Mouse (Mus musculus): ENCODE data around the gene Srr. TPM values are rescaled to one million over a fixed set of nuclear protein-coding genes. Genes with fewer than 3 reads are reported as not detected.

The Srr gene
- polyA plus RNA-seq, 1 experiment = 1.3 TPM

- TF ChIP-seq FLI1 (IDR thresholded peaks at IDR 0.05; ENCODE audit: low read length) = no peak
- no peak for TF ChIP-seq GATA1 (IDR thresholded peaks at IDR 0.05; ENCODE audit: borderline replicate concordance, low read length)
- H3K4me1 ChIP-seq = peaks cover 8% of the 10 kb centered on the region
- H3K27me3 ChIP-seq (replicated peaks) = no peaks in the 10 kb centered on the region
- H3K36me3 ChIP-seq (replicated peaks; ENCODE audit: low read length) = peaks cover 64% of the 10 kb centered on the region
- no peaks in the 10 kb centered on the region for H3K9me3 ChIP-seq
- no peak overlapping the region for H3K4me3 ChIP-seq (replicated peaks)
These were observed 15.8 kb downstream of the Srr start for GRCm38 (mm10) chr11:74909978-74910377.

- no peaks in the 10 kb centered on the region for H3K27me3 ChIP-seq (replicated peaks)
- peaks cover 8% of the 10 kb centered on the region for H3K4me1 ChIP-seq
- H3K4me3 ChIP-seq (replicated peaks) = no peak overlapping the region
- peaks cover 76% of the 10 kb centered on the region for H3K36me3 ChIP-seq (replicated peaks; ENCODE audit: low read length)
- TF ChIP-seq GATA1 (IDR thresholded peaks at IDR 0.05; ENCODE audit: borderline replicate concordance, low read length) (no peak), FLI1 (IDR thresholded peaks at IDR 0.05; ENCODE audit: low read length) (no peak)
- H3K9me3 ChIP-seq = no peaks in the 10 kb centered on the region
These were observed 16.9 kb downstream of the Srr start for GRCm38 (mm10) chr11:74908618-74909399.

GRCm38 (mm10) chr11:74907850-74908249, 17.9 kb downstream of the Srr start:
- H3K4me3 ChIP-seq (replicated peaks) = no peak overlapping the region
- H3K27me3 ChIP-seq (replicated peaks) = no peaks in the 10 kb centered on the region
- no peaks in the 10 kb centered on the region for H3K9me3 ChIP-seq
- no peak for TF ChIP-seq FLI1 (IDR thresholded peaks at IDR 0.05; ENCODE audit: low read length)
- no peak for TF ChIP-seq GATA1 (IDR thresholded peaks at IDR 0.05; ENCODE audit: borderline replicate concordance, low read length)
- peaks cover 85% of the 10 kb centered on the region for H3K36me3 ChIP-seq (replicated peaks; ENCODE audit: low read length)
- H3K4me1 ChIP-seq = peaks cover 8% of the 10 kb centered on the region

DNA sequence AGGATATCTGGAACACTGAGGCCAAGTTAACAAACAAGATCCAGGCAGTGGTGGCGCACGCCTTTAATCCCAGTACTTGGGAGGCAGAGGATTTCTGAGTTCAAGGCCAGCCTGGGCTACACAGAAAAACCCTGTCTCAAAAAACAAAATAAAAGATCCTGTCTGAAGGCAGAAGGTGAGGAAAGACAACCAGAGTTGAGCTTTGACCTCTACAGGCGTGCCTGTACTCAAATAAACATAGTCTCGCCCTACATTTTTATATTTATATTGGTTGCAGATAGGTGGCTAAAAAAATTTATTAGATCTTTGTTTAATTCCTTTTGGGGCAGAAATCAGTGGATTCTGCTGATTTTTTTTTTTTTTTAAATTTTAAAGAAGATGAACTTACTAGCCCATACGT, 23.3 kb downstream of the Srr start:
- Histone ChIP-seq H3K27me3 (replicated peaks) (no peaks in the 10 kb centered on the region), H3K4me3 (replicated peaks) (no peak overlapping the region), H3K9me3 (no peaks in the 10 kb centered on the region), H3K36me3 (replicated peaks; ENCODE audit: low read length) (peaks cover 81% of the 10 kb centered on the region), H3K4me1 (peaks cover 38% of the 10 kb centered on the region)
- TF ChIP-seq GATA1 (IDR thresholded peaks at IDR 0.05; ENCODE audit: borderline replicate concordance, low read length) = no peak
- TF ChIP-seq FLI1 (IDR thresholded peaks at IDR 0.05; ENCODE audit: low read length) = no peak

GRCm38 (mm10) chr11:74901555-74901954, 24.2 kb downstream of the Srr start:
- Histone ChIP-seq H3K36me3 (replicated peaks; ENCODE audit: low read length) (peaks cover 72% of the 10 kb centered on the region), H3K9me3 (no peaks in the 10 kb centered on the region), H3K4me1 (peaks cover 44% of the 10 kb centered on the region), H3K4me3 (replicated peaks) (no peak overlapping the region), H3K27me3 (replicated peaks) (no peaks in the 10 kb centered on the region)
- no peak for TF ChIP-seq GATA1 (IDR thresholded peaks at IDR 0.05; ENCODE audit: borderline replicate concordance, low read length)
- TF ChIP-seq FLI1 (IDR thresholded peaks at IDR 0.05; ENCODE audit: low read length) = no peak

- H3K4me3 ChIP-seq (replicated peaks) = peak overlapping the region; percentile 99
- no peaks in the 10 kb centered on the region for H3K9me3 ChIP-seq
- TF ChIP-seq FLI1 (IDR thresholded peaks at IDR 0.05; ENCODE audit: low read length) (no peak), GATA1 (IDR thresholded peaks at IDR 0.05; ENCODE audit: borderline replicate concordance, low read length) (no peak)
- H3K36me3 ChIP-seq (replicated peaks; ENCODE audit: low read length) = peaks cover 41% of the 10 kb centered on the region
- H3K27me3 ChIP-seq (replicated peaks) = no peaks in the 10 kb centered on the region
- H3K4me1 ChIP-seq = peaks cover 61% of the 10 kb centered on the region
These were observed 27.3 kb downstream of the Srr start for GRCm38 (mm10) chr11:74898517-74898827.

- Histone ChIP-seq H3K36me3 (replicated peaks; ENCODE audit: low read length) (peaks cover 35% of the 10 kb centered on the region), H3K4me1 (peaks cover 61% of the 10 kb centered on the region), H3K27me3 (replicated peaks) (no peaks in the 10 kb centered on the region), H3K4me3 (replicated peaks) (peak within 1 kb of the TSS; percentile 99), H3K9me3 (no peaks in the 10 kb centered on the region)
- TF ChIP-seq GATA1 (IDR thresholded peaks at IDR 0.05; ENCODE audit: borderline replicate concordance, low read length) (no peak), FLI1 (IDR thresholded peaks at IDR 0.05; ENCODE audit: low read length) (peak; percentile 66; the same call in 1 of the 2 replicates)
These were observed 27.9 kb downstream of the Srr start, which contains the start of gene Tsr1 for GRCm38 (mm10) chr11:74897678-74898516. Tsr1 (plus strand) TSS chr11:74898071.

DNA sequence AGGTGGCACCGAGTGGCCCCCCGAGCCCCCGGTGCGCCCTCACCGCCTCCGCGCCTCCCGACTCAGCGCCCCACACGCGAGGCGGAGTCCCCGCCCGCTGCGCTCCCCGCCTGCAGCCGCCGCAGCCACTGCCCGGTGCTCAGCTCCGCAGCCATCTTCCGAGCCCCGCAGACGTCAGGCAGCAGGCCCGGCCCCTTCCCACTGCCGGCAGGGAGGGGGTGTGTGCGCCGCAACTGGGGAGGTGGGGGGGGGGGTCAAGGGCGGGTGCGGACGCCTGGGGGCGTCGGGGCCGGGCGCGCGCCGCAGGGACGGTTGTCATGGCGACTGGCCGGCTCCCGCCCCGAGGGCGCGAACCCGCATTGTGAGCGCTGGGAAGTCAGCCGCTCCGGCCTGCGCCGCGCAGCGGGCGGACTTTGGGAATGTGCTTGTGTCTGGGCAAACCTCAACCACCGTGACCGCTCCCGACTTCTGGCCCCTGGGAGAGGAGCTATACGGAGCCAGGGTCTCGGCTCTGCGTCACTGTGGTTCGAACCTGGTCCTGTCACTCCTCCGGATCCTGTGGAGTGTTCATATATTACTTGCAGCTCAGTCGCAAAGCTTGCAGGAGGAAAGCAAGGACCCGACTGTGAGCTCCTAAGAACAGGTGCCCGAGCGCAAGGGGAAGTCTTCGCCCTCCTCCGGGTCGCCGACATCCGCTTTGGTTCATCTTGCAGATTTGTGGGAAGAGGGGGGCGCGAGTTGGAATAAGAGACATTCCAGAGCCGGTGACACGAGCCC, 28.7 kb downstream of the Srr start, which contains the start of gene Sgsm2:
Gene Sgsm2, minus strand, starts transcription at position 160 of the 777 bp plus-strand sequence.
- H3K4me1 ChIP-seq = peaks cover 61% of the 10 kb centered on the region
- no peak for TF ChIP-seq GATA1 (IDR thresholded peaks at IDR 0.05; ENCODE audit: borderline replicate concordance, low read length)
- TF ChIP-seq FLI1 (IDR thresholded peaks at IDR 0.05; ENCODE audit: low read length) = no peak

More for the DNA sequence above, 28.7 kb downstream of the Srr start, which contains the start of gene Sgsm2:
- Histone ChIP-seq H3K4me3 (replicated peaks) (peak within 1 kb of the TSS; percentile 99), H3K9me3 (no peaks in the 10 kb centered on the region), H3K36me3 (replicated peaks; ENCODE audit: low read length) (peaks cover 28% of the 10 kb centered on the region), H3K27me3 (replicated peaks) (no peaks in the 10 kb centered on the region)
